Comparison of ENCODE assay signal across 28 mouse cellular contexts in the genomic region with DNA sequence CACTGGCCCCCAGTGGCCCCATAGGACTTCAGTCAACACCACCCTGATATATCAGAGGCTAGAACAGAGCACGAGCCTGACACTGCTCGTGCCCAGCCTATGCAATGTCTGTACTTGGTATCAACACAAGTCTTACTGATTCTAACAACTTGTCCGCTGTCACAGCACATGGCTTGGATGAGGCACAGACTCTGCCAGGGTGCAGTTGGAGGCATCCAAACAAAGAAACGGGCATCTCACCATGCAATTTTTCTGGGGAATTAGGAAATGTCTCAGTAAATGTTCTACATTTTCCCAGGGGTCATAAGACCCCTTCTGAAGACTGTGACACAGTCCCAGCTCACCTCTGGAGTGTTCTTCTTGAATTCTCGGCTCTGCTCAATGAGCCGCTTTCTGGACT.
"Had no signal": no experiment of that assay in that cellular context is flagged by ENCODE, and none has a peak within 500 bp of the region (broad histone marks: within the 10 kb centered on the region; RNA-seq: fewer than 3 reads in every experiment).

No protein-coding gene starts in this region.

- H3K4me1 ChIP-seq: midbrain, embryonic 10.5 days; midbrain, embryonic 12.5 days; midbrain, embryonic 15.5 days; neural tube, embryonic 12.5 days had no signal

- H3K27ac ChIP-seq: limb, embryonic 10.5 days; limb, embryonic 12.5 days; limb, embryonic 13.5 days; limb, embryonic 15.5 days; liver, embryonic 12.5 days; liver, embryonic 13.5 days; liver, embryonic 14.5 days; liver, embryonic 15.5 days; lung, embryonic 15.5 days; macrophage; midbrain, embryonic 10.5 days; midbrain, embryonic 12.5 days; midbrain, embryonic 13.5 days; midbrain, embryonic 15.5 days; neural tube, embryonic 12.5 days had no signal

- H3K27me3 ChIP-seq: limb, embryonic 12.5 days; limb, embryonic 13.5 days; limb, embryonic 15.5 days; liver, embryonic 12.5 days; liver, embryonic 13.5 days; liver, embryonic 15.5 days; lung, embryonic 15.5 days; megakaryocyte, embryonic 14.5 days; midbrain, embryonic 12.5 days; midbrain, embryonic 13.5 days; midbrain, embryonic 15.5 days; neural tube, embryonic 12.5 days had no signal

- DNase-seq: left cerebral cortex, postnatal 4 days; liver; liver, embryonic 13.5 days; liver, postnatal 0 days; lung, adult 18-20 months; lung, adult 2 months; lung, embryonic 14.5 days; lung, postnatal 10 days; lung, postnatal 14 days; lung, postnatal 36 days; lung, postnatal 4 days; midbrain, embryonic 14.5 days had no signal

- H3K4me3 ChIP-seq: limb, embryonic 10.5 days; limb, embryonic 12.5 days; limb, embryonic 13.5 days; limb, embryonic 15.5 days; liver, embryonic 12.5 days; liver, embryonic 13.5 days; liver, embryonic 15.5 days; lung, embryonic 15.5 days; megakaryocyte, embryonic 14.5 days; midbrain, embryonic 10.5 days; midbrain, embryonic 12.5 days; midbrain, embryonic 13.5 days; midbrain, embryonic 15.5 days; myocyte; neural tube, embryonic 12.5 days had no signal
